In the genomic region with DNA sequence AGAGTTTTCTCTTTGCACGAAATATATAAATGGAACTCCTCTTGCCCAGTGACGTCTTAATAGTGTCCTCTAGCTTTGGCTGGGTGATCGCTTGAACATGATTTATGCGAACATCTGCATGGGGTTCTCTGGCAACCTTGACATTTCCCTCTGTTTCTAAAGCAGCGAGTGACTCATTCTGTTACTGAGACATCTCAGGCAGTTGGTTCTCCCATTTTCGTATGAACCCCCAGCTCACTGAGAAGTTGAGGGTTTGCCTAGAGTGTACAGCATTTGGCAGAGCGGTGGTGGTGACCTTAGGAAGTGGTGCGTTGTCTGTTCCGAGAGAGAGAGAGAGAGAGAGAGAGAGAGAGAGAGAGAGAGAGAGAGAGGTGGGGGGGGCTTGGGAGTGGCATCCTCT, we compare ENCODE assay signal across 9 mouse cellular contexts. TPM values are rescaled to one million over a fixed set of nuclear protein-coding genes. Genes with fewer than 3 reads are reported as not detected.
DNase-seq lines count a peak whose midpoint lies in the region; ATAC-seq and TF ChIP-seq lines count a peak whose summit lies in the region.
"Had no signal": no experiment of that assay in that cellular context is flagged by ENCODE, and none has a peak within 500 bp of the region (broad histone marks: within the 10 kb centered on the region; RNA-seq: fewer than 3 reads in every experiment).

No protein-coding gene starts in this region.

- no peak for TF ChIP-seq EP300 in heart, adult 2 months (IDR thresholded peaks at IDR 0.05; ENCODE audit: insufficient read depth, low read depth, low read length)

- peaks cover 34% of the 10 kb centered on the region for H3K36me3 ChIP-seq in heart, adult 2 months (ENCODE audit: control insufficient read depth, insufficient read depth, low read length)
- H3K36me3 ChIP-seq in forebrain, embryonic 15.5 days = no peaks in the 10 kb centered on the region
- H3K36me3 ChIP-seq in liver, embryonic 15.5 days (replicated peaks) = no peaks in the 10 kb centered on the region; the same call in 1 of the 2 replicates

- H3K4me2 ChIP-seq in forebrain, embryonic 15.5 days (replicated peaks) = peak overlapping the region; percentile 94
- H3K4me2 ChIP-seq in liver, embryonic 15.5 days = peak overlapping the region; percentile 96

- peak overlapping the region; percentile 96 for H3K4me3 ChIP-seq in heart, adult 2 months
- H3K4me3 ChIP-seq in forebrain, embryonic 15.5 days = peak overlapping the region; percentile 85
- peak overlapping the region; percentile 71 for H3K4me3 ChIP-seq in liver, embryonic 15.5 days (replicated peaks)

- H3K9me3 ChIP-seq in forebrain, embryonic 15.5 days = no peaks in the 10 kb centered on the region
- H3K9me3 ChIP-seq in liver, embryonic 15.5 days (replicated peaks) = no peaks in the 10 kb centered on the region

- peaks cover 8% of the 10 kb centered on the region for H3K4me1 ChIP-seq in heart, adult 2 months (ENCODE audit: control insufficient read depth, insufficient read depth, low read length)
- peaks cover 30% of the 10 kb centered on the region for H3K4me1 ChIP-seq in forebrain, embryonic 15.5 days
- peaks cover 64% of the 10 kb centered on the region for H3K4me1 ChIP-seq in liver, embryonic 15.5 days (replicated peaks)

- no peak for ATAC-seq in forebrain, embryonic 15.5 days (replicated peaks)
- no peak for ATAC-seq in liver, embryonic 15.5 days (ENCODE audit: insufficient read depth)
- ATAC-seq: Patski had no signal

- intact Hi-C loops in heart, adult 2 months (cut with DNase I) = loop anchor here (2.0 to 10.0 kb wide), 6 partner anchors 16 to 738 kb away; a partner anchor contains a TSS
- intact Hi-C loops in heart, postnatal 25 days (cut with DNase I) = loop anchor here (2.0 to 10.0 kb wide), 6 partner anchors 18 to 1101 kb away; a partner anchor contains a TSS

- TF ChIP-seq POLR2A in heart, adult 2 months (IDR thresholded peaks at IDR 0.05; ENCODE audit: insufficient read depth, low read depth, low read length) = no peak

- TF ChIP-seq CTCF in heart, adult 2 months (IDR thresholded peaks at IDR 0.05) = no peak

- H3K9ac ChIP-seq in heart, adult 2 months (ENCODE audit: low read depth, low read length) = peak overlapping the region; percentile 17; the same call in 1 of the 2 replicates
- no peak overlapping the region for H3K9ac ChIP-seq in forebrain, embryonic 15.5 days (replicated peaks)
- H3K9ac ChIP-seq in liver, embryonic 15.5 days = 0 out of 2 replicates have a peak overlapping the region, but pooled peaks have one; percentile 75

- no peaks in the 10 kb centered on the region for H3K27me3 ChIP-seq in heart, adult 2 months (ENCODE audit: control insufficient read depth, insufficient read depth, low read length)
- no peaks in the 10 kb centered on the region for H3K27me3 ChIP-seq in forebrain, embryonic 15.5 days
- peaks cover 11% of the 10 kb centered on the region for H3K27me3 ChIP-seq in liver, embryonic 15.5 days
- H3K27me3 ChIP-seq: Patski had no signal

- H3K27ac ChIP-seq in heart, adult 2 months = peak overlapping the region; percentile 1; the same call in 1 of the 2 replicates
- no peak overlapping the region for H3K27ac ChIP-seq in forebrain, embryonic 15.5 days (replicated peaks)
- peak overlapping the region; percentile 72 for H3K27ac ChIP-seq in liver, embryonic 15.5 days (replicated peaks)

- 33% methylated on average over 9 of the region's 9 CpGs for WGBS in heart, adult 2 months
- 74% methylated on average over 9 of the region's 9 CpGs for WGBS in forebrain, embryonic 15.5 days
- 61% methylated on average over 9 of the region's 9 CpGs for WGBS in liver, embryonic 15.5 days (ENCODE audit: insufficient replicate concordance)

- DNase-seq in heart, adult 2 months = no peak
- DNase-seq in heart, postnatal 25 days (ENCODE audit: low spot score) = no peak
- peak; percentile 40 for DNase-seq in CD4-positive helper T cell, adult 2 months (ENCODE audit: low read depth, low spot score)
- no peak for DNase-seq in Muller cell, postnatal 12 days (ENCODE audit: inconsistent ontology term)
- DNase-seq in testis, postnatal 14 days (ENCODE audit: low spot score) = no peak
- DNase-seq in urinary bladder, postnatal 36 days (ENCODE audit: low spot score in 2 of 2) = no peak

- peaks cover 6% of the 10 kb centered on the region for H3K79me2 ChIP-seq in heart, adult 2 months (replicated peaks; ENCODE audit: control insufficient read depth, insufficient read depth, low read length)

RNA-seq across cellular contexts. Expression of a gene that starts 2.6 kb away (rescaled TPM):
- total RNA-seq in heart, adult 2 months (2021) = 10 to 100 TPM; 17.2 to 18.5 TPM
- polyA plus RNA-seq in heart, adult 2 months (2012; rRNA removed) = 4.7 and 13.7 TPM in 2 replicates
- total RNA-seq in heart, postnatal 25 days (2021) = 10 to 100 TPM; 18.3 to 20.4 TPM
- polyA plus RNA-seq in forebrain, embryonic 15.5 days (2015; fragmentation: Nextera tagmentation; extraction: Ambion mirVana) = 3.4 and 3.5 TPM in 2 replicates
- 5.0 and 5.5 TPM in 2 replicates for polyA plus RNA-seq in liver, embryonic 15.5 days (2015; fragmentation: Nextera tagmentation; extraction: Ambion mirVana)
